Mouse (Mus musculus) gastrocnemius, postnatal 10 days (tissue): ENCODE data around the gene Olfr521. TPM values are rescaled to one million over a fixed set of nuclear protein-coding genes. Genes with fewer than 3 reads are reported as not detected.
"Not testable (repeated sequence)": the region's sequence is repeated elsewhere in the genome, so short reads cannot be mapped to it uniquely, and the experiment has no call there.

Experiments used
- DNase-seq: peaks from one replicate; pipeline ENCODE4 v3.0.0; 2021; ENCODE audit warnings: mixed read lengths
- long read RNA-seq, 2 experiments: library from polyadenylated mRNA; stranded (forward); transcript quantifications; one replicate each; pipeline ENCODE4 v2.0.0; 2021
- total RNA-seq, 2 experiments: library from RNA; stranded (reverse); gene quantifications; 2 replicates each; pipeline ENCODE4 v1.2.3; 2021

The Olfr521 gene
- not detected for total RNA-seq
- long read RNA-seq, experiment 1, result 0 reads
- long read RNA-seq, experiment 2, result 0 reads

DNA sequence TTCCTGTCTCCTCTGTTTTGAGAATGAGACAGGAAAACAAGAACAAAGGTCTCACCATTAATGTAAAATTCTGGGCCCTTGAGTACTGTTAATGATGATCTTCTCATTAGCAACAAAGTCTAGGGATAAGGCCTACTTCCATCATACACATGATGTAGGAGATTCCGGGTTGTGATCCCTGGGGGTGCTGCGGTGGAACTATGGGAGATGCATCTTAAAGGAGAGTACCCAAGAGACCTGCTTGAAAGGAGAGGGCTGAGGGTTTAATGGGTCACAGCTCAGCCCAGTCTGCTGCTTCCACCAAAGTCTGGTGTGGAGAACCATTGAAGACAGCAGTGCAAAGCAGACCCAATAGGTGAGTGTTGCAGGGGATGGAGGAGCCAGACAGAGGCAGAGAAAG lies at the start of gene Olfr521:
Gene Olfr521, plus strand, starts transcription at position 301 of the 400 bp plus-strand sequence.
- DNase-seq, result no peak

DNA sequence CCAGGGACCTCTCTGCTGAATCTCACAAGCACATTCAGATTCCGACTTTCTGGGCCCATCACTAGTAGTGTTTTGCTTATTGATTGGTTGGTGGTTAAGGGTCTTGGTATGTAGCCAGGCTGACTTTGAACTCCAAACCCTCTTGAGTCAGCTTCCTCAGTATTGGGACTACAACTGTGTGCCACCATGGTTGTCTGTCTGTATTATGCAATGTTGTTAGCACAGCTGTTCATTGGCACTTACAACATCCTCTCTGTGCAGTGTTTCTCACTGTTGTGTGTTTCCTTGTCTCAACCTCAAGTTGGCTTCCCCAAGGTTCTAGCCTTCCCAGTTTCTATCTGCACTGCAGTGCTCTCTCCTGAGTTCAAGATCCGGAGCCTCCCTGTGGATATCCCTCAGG lies 46.8 kb upstream of the Olfr521 start:
- DNase-seq, result no peak

DNA sequence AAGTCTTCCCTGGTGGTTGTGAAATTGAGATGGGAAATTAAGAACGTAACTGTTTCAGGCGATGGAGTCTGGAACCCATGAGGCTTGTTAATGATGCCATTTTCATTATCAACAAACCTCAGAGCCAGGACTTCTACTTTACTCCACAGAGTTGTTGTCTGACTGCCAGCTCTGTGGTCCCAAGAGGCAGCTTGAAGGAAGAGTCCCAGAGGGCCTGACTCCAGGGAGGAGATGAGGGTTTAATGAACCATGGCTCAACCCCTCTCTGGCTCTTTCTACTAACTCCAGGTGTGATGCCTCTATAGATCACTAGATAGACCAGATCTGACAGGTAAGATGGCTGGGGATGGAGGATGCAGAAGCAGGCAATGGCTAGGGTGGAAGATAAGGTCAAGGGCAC lies 33.3 kb upstream of the Olfr521 start, which contains the start of gene Olfr520:
Gene Olfr520, plus strand, starts transcription at position 301 of the 400 bp plus-strand sequence.
- DNase-seq, result no peak

DNA sequence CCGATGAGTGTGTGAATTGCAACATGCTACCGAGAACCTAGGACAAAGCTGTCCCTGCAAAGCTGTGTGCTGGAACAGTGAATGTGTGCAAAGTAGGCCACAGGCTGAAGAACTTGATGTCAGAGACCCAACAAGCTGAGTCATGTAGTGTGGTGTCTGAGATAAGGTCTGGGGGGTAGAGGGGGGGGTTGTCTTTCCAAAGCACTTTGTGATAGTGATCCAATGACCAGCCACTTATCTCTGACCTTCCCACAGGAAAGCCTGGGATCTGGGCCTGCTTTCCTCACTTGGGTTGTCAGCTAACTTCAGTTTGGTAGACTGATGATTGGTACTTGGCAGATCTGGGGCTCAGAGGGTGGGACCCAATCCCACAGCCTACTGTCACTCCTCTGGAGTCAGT lies 28.7 kb upstream of the Olfr521 start:
- DNase-seq, result no peak

DNA sequence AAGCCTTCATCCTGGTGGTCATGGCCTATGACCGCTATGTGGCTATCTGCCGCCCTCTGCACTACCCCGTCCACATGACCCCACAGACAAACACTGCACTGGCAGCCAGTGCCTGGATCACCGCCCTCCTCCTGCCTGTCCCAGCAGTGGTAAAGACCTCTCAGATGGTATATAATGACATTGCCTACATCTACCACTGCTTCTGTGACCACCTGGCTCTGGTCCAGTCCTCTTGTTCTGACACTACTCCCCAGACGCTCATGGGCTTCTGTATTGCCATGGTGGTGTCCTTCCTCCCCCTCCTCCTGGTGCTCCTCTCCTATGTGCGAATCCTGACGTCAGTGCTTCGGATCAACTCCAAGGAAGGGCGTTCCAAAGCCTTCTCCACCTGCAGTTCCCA lies 27.8 kb upstream of the Olfr521 start:
- not testable (repeated sequence) for DNase-seq

DNA sequence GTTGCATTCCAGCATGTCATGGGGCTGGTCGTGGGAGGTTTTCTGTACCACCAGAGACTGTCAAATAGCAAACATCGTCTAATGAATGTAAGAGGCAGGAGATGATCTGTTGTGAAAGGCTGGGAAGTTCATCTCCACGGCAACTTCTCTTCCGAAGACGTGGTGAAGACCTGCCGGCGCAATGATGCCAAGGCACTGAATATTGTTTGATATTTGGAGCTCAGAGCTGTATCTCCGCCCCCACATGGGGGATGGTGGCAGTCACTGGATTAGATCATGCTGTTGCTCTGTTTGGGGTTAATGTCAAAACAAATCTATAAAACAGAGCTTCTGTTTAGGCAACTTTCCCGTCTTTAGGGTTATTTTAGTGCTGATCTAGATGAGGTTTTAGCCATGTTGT lies 24.0 kb upstream of the Olfr521 start:
- no peak for DNase-seq

DNA sequence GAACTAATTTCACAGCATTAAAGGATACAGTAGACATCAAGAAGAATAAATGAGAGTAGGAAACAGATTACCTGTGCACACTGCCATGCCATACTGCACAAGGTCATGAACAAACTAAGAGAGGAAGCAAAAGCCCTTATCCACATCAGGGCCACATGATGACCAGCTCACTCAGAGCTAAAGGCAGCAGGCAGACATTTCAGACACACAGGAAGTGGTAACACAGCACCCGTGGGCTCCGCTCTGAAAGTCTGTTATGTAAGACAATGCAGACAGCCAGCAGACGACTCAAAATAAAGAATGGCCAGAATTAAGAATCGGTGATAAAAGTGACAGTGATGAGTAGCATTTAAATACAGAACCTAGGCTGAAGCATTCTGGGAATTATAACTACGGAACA lies 18.1 kb downstream of the Olfr521 start:
- no peak for DNase-seq

DNA sequence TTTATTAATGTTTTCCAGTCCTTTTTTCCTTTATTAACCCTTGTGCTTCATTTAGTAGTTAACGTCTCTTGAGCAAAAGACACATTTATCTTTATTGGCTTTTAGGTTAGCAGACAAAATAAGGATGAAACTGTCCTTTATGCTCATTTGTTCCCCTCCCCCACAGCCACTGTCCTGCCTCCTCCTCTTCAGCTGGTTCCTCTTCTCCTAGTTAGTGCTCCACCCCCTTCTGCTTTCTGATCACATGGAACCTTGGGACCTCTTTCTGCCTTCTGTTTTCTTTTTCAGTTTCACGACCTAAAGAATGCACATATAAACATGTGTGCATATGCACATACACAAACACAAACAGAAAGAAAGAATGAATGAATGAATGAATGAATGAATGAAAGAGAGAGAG lies 18.6 kb downstream of the Olfr521 start:
- DNase-seq, result no peak

DNA sequence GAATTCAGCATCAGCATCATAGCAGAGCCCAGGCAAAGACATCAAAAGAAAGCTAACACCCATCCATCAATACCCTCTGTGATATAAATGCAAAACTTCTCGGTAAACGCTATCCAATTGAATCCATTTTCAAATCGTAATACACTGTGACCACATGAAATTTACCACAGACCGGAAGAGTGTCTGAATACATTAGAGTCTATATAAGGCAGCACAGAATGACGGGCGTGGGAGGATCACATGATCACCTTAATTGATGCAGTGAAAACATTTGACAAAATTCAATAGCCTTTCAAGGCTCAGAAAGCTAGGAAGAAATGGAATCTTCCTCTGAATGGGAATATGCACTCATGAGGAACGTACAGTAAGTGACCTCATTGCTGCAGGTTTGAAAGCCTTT lies 20.1 kb downstream of the Olfr521 start:
- no peak for DNase-seq

DNA sequence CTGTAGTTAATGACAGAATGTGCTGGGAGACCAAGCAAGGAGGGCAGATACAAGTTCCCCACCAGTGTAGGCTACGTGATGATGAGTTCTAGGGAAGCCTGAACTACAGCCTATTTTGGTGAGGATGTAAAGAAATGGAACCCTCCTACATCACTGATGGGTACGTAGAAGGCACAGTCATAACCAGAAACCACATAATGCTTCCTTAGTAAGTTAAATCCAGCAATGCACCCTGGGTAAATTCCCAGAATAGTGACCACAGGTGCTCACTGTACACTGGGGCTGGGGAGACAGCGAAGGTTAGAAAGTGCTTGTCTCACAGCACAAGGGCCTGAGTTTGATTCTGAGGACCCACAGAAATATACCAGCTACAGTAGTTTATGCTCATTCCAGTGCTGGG lies 22.2 kb downstream of the Olfr521 start:
- no peak for DNase-seq

DNA sequence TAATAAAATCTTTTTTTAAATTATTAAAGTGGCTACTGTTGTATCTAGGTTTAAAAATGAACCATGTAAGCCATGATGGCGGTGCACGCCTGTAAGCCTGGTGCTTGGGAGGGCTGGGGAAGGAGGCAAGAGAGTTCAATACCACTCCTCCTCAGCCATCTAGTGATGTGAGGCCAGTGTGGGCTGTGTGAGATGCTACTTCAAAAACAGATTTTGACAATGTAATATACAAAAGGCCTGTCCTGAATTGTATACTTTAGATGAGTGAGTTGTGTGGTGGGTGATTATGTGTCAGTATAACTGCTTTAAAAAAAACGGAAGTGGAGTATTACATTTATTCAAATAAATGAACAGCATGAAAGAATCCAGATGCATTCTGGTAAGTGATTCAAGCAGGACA lies 23.5 kb downstream of the Olfr521 start:
- DNase-seq, result no peak

DNA sequence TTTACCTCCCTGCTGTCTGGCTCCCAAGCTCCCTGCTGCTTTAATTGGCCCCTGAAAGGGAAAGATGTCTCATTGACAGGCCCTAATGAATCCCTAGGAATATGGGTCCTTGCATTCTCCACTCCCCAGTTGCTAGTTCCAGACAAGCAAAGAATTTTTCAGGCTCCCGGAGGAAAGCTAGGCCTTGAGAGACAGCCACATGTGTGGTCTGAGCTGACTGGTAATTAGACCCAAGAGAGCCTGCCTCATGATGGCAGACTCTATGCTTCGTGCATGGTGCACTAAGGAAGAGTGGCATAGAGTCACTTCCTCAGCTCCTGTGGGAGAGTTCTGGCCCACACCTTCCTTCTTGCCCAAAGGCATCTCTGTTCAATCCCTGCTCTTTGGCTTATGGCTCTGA lies 24.6 kb downstream of the Olfr521 start:
- DNase-seq, result no peak

DNA sequence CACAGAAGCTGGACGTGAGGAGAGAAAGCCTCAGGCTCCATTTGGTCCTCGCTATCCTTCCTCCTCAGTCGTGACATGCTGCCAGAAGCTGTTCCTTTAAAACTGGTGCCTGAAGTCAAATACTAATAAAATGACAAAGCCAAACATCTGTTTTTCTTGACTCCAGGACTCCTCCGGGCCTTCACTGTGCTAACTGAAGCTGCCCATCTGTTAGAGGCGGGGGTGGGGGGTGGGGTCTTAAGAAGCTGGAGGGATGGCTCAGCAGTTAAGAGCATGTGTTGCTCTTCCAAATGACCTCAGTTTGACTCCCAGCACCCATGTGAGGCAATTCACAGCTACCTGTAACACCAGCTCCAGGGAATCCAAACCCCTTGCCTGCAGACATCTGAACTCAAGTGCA lies 25.3 kb downstream of the Olfr521 start:
- peak; percentile 13 for DNase-seq

DNA sequence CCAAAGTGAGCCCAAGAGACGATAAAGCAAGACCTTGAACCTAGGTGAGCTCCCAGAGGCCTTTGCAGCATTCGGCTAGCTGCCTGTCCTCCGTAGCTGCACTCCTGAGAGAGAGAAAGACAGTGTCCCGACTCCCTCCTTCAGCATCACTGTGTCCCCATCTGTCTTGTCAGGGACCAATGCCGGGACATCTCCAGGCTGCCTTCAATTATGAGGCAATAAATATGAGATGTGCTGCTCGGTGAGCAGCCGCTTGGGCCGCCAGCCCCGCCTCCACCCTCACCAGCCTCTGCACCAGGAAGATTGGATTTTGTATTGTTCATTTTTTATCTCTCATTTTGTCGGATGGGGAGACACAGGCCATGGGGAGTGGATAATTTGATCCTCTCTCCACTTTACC lies 27.5 kb downstream of the Olfr521 start:
- DNase-seq, result no peak

DNA sequence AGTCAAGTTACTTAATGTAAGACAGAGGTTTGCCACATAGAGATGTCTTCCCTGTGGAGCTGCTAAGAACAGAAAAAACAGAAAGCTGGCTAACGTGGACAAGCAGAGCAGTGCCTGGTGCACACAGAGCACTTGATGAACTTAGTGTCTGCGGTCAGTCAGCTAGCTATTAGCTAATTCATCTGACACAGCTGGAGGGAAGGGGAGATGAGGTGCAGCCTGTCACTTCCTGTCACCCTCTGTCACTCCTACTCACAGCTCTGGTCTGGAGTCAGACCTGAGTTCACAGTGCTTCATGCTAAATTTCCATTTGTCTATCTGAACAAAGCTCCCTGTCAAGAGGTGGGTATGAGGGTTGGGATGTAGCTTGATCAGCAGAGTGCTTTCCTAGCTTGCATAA lies 30.8 kb downstream of the Olfr521 start:
- no peak for DNase-seq

DNA sequence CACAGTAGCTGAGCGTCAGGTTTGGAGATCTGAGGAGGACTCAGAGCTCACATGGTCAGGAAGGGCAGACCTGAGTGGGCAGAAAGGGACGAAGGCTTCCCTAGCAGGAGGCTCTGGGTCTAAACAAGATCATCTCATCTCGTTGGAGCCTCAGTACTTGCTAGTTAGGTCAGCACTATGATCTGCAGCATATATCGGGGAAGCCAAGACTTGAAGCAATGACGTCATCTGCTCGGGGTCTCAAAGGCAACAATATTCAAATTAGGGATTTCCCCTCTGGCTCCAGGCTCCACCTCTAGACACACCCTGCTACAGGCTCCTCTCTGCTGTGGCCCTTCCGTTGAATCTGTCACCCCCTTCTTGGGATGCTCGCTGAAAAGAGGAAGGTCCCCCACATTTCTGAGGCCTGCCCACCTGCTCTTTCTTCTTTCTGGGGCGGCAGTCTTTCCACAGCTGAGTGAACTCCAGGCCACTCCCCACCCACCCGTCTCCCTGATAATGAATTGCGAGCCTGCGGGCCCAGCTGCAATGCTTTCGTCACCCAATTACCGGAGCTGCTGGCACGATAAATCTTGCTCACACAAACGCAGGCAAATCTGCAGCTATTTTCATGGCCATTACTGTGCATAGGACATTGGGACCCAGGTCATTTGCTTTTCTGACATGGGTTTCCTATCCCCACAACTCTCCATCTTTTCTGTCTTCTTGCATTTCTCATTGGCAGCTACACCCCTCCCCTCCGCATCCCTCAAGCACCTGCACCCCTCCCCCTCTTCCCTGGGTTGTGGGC lies 32.1 kb downstream of the Olfr521 start:
- DNase-seq, result no peak

DNA sequence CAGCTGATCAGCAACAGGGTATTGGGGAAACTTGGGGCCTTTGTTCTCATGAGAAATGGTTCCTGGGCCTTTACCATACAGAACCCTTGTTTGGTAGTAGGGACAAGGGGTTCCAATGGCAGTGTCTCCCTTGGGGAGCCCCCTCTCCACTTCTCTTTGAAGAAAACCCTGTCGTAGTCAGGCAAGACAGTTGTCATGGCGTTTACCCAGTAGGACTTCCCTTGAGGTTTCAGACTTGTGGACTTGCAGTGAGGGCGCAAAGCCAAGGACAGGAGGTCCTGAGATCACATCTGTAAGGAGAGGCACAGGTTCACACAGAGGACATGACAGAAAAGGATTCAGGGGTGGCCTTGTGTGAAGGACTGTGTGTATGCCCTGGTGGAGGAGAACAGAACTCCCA lies 33.2 kb downstream of the Olfr521 start:
- no peak for DNase-seq

DNA sequence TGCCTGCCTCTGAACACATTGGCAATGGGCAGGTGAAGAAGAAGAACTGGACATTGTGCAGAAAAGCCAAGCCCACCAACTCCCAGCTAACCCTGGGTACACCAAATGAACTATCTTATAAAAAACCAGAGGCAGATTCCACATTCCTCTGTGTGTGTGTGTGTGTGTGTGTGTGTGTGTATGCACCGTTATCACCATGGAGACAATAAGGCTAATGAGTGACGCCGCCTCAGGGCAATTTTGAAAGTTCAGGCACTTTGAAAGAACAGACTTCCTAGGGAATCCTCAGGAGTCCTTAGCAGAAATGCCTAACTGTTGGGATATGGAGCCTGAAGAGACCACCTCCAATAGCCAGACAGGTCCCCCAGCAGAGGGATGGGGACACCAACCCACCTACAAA lies 34.0 kb downstream of the Olfr521 start:
- no peak for DNase-seq

DNA sequence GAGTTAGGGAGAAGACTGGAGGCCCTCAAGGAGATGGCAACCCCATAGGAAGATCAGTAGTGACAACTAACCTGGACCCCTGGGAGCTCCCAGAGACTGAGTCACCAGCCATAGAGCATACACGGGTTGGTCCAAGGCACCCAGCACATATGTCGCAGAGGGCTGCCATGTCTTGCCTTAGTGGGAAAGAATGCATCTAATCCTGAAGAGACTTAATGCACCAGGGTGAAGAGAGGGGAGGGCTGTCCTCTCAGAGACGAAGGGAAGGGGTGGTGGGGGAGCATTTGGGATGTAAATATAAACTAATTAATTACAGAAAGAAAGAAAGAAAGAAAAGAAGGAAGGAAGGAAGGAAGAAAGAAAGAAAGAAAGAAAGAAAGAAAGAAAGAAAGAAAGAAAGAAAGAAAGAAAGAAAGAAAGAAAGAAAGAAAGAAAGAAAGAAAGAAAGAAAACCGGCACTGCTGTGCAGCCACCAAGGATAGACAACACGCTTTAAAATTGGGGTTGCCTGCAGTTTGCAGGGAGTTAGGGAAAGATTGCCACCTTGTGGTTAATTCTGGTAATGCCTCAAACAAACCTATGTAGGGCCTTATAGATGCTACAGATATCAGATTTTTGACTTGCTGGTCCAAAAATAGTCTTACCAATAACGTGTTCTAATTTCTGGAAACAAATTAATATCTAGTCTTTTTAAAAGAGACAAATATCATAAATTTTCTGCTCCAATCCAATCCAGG lies 34.8 kb downstream of the Olfr521 start:
- peak; percentile 63 for DNase-seq

DNA sequence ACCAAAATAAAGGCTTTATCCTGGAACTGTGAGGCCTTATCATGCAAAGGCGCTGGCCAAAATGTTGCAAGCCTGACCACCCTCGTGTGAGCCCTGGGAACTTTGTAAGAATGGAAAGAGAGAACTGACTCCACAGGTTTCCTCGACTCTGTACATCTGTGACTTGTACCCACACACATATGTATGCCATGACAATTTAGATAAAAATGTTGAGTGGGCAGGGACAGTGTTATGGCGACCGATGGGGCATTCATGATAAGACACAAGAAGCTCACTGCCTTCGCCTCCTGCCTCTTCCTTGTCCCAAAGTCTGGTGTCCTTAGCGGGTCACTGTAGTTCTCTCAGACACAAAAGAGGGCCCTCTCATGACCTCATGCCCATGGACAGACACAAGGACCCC lies 35.8 kb downstream of the Olfr521 start:
- no peak for DNase-seq

DNA sequence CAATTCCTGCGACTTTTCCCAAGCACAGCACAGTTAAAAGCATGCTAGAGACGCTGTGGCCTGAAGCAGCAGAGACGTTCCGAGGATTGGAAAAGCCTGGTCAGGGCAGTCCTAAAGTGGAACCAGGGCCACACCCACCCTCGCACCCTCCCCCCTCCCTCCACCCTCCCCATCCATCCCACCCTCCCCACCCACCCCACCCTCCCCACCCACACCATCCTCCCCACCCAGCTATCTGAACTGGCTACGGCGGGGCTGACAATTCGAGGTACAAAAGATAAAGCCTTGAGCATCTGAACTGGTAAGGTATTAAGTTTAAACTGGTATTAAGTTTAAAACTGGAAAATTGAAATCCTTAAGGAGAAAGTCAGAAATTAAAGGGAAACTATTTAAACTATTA lies 40.2 kb downstream of the Olfr521 start:
- DNase-seq, result no peak

DNA sequence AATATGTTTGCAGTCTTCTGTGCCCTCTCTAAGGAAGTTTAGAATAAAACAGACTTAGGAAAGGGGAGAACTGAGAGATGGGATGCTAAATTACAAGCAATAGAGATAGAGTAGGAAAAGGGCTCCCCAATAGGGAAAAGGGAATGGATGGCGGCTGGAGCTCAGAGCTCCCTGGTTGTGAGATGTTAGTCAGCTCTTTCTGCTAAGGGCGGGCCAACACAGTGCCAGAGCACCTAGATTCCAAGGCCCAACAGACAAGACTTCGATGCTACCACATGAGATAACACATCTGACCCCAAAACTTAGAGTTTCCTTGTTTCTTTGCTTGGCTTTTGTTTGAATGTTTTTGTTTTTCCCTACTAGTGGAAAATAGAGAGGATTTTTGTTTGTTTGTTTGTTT lies 40.7 kb downstream of the Olfr521 start:
- not testable (repeated sequence) for DNase-seq

DNA sequence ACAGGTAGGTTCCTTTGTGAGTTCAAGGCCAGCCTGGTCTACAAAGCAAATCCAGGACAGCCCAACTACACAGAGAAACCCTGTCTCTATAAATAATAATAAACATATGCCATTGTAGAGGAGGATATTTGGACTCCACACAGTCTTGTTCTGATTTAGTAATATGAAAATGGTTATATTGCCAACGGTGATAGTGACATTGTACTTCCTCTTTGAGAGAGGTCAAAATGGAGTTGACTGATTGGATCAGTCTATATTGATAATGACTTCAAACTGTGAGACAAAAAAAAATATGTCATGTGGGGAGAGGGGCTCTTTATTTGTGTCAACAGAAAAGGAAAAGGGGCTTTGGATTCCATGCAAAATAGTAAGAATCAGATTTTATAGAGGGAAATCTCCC lies 42.0 kb downstream of the Olfr521 start:
- no peak for DNase-seq

DNA sequence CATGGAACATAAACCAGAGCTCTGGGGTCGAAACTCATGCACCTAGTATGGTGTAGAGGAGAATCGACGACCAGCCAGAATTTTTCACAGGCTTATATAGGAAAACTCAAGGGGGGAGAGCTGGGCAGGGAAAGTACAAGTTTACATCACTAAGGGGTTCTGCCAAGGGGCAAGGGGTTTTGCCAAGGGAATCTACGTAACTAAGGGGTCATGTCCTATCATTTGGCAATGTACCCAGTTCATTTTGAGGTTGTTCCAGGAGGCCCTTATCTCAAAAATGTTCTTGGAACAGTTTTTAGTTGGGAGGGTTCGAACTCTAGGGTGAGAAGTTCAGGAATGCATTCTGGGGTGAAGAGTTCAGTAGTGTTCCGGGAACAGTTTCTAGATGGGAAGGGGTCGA lies 43.7 kb downstream of the Olfr521 start:
- not testable (repeated sequence) for DNase-seq
